Mouse (Mus musculus): ENCODE data around the gene Ap2s1. TPM values are rescaled to one million over a fixed set of nuclear protein-coding genes. Genes with fewer than 3 reads are reported as not detected.

Ap2s1 gene
- total RNA-seq, 2 experiments from 2014 or later = 44.5 to 46.8 TPM

DNA sequence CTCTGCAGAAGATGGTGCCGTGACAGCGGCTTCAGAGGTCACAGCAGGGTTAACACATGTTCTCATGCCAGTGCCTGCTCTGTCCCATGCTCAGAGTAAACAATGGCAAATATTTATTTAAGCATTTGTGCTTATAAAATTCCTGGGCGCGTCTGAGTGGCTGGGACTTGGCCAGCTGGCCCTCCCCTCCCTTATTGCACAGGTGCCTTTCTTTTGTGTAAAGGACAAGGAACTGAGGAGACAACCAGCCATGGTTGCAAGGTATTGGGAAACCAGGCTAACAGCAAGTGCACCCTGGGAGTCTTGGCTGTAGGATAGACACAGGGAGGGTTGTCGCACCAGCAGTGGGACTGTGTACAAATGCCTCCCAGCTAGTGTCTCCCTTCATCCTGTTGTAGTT, 54.1 kb downstream of the Ap2s1 start:
- no peak for DNase-seq (ENCODE audit: low spot score)

DNA sequence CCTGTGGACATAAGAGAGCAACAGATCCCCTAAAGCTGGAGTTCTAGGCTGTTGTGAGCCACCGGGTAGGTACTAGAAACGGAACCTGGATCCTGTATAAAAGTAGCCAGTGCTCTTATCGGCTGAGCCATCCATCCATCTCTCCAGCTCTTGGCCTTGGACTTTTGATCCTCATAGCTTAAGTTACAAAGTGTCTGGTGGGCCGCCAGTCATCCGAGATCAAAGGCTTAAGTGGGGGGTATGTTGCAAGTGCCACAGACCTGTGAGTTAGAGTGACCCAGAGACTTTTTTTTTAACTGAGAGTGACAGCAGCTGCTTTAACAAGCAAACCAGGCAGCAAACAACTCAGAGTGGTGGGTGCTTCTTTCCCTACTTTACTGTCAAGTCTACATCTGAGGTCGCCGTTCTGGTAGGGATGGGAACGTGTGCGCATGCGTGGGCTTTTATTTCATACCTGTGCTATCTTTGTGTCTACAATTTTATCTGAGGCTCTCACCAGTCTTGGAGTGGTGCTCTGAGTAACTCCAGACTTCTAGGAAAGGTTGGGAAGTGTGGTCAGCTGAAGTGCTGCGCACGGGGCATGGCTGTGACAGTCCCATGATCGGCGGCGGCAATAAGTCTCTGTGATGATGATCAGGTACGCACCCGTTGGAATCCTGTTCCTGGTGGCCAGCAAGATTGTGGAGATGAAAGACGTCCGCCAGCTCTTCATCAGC, 55.0 kb downstream of the Ap2s1 start:
- DNase-seq (ENCODE audit: low spot score) = no peak

DNA sequence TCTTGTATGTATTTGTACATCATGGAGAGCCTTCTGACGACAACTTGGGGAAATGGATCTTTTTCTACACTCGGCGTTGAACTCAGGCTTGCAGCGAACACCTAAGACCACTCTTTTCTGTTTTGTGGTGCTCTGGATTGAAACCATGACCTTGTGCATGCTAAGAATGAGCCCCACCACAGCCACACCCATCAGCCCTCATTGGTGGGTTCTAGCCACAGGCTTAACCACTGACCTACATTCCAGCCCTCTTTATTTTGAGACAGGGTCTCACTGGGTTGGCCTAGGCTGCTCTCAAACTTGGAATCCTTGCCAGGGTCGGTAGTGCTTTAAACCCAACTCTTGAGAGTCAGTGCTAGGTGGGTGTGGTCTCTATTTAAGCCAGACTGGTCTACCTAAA, 56.7 kb downstream of the Ap2s1 start:
- no peak for DNase-seq (ENCODE audit: low spot score)

Other genes with a start within 250 kb of the Ap2s1 start
- gene Arhgap35, start 123.4 kb upstream of the Ap2s1 start, total RNA-seq (2021) = 10 to 100 TPM; 17.4 to 24.4 TPM
- not detected for gene Ceacam15, start 62.7 kb upstream of the Ap2s1 start, total RNA-seq (2021)
- gene Ceacam9, start 16.5 kb upstream of the Ap2s1 start, total RNA-seq (2021) = not detected
- 10 to 100 TPM; 14.0 to 14.3 TPM for gene Slc1a5, start 42.9 kb downstream of the Ap2s1 start, total RNA-seq (2021)
- 10 to 100 TPM in 1 of 2 experiments, 1 to 10 TPM in 1; 9.8 to 13.6 TPM for gene Strn4, start 77.5 kb downstream of the Ap2s1 start, total RNA-seq (2021)
- gene Fkrp, start 78.3 kb downstream of the Ap2s1 start, total RNA-seq (2021) = 10 to 100 TPM; 51.7 to 58.0 TPM
- 1 to 10 TPM; 4.9 to 5.9 TPM for gene Prkd2, start 104.5 kb downstream of the Ap2s1 start, total RNA-seq (2021)
- gene Dact3, start 136.9 kb downstream of the Ap2s1 start, total RNA-seq (2021) = 1 to 10 TPM in 1 of 2 experiments, under 1 TPM in 1; 0.89 to 1.6 TPM
- gene Gng8, start 153.4 kb downstream of the Ap2s1 start, total RNA-seq (2021) = under 1 TPM; 0.37 to 0.71 TPM
- 1 to 10 TPM in 1 of 2 experiments, under 1 TPM in 1; 0.39 to 2.2 TPM for gene Ptgir, start 168.1 kb downstream of the Ap2s1 start, total RNA-seq (2021)
- gene Calm3, start 185.7 kb downstream of the Ap2s1 start, total RNA-seq (2021) = 100 to 1,000 TPM; 334 to 349 TPM
- under 1 TPM; 0.50 to 0.64 TPM for gene Pnmal2, start 206.3 kb downstream of the Ap2s1 start, total RNA-seq (2021)
- gene Pnmal1, start 221.3 kb downstream of the Ap2s1 start, total RNA-seq (2021) = not detected
- gene Gm42372, start 244.7 kb downstream of the Ap2s1 start, total RNA-seq (2021) = not detected

Measured in gastrocnemius, adult 18-20 months (tissue).